Mouse (Mus musculus) liver, postnatal 0 days (tissue): ENCODE measurements around the gene Gm11361. TPM values are rescaled to one million over a fixed set of nuclear protein-coding genes. Genes with fewer than 3 reads are reported as not detected.

Experiments
- ATAC-seq: fragments of 200-750 bp; cut with Nextera tagmentation; 2 replicates; pipeline ENCODE4 v1.8.0; 2017; ENCODE audit warnings: mild to moderate bottlenecking, moderate library complexity
- DNase-seq: peaks from one replicate; pipeline ENCODE4 v3.0.0-alpha.2; 2016
- H3K27ac ChIP-seq: fragments of 300-500 bp; sonication (generic); 2 replicates; pipeline ENCODE4 v1.5.1; 2014; ENCODE audit warnings: antibody characterized with exemption, moderate library complexity, mild to moderate bottlenecking, low read depth
- H3K27me3 ChIP-seq: fragments of 300-500 bp; sonication (generic); 2 replicates; pipeline ENCODE4 v1.6.1; 2014; ENCODE audit warnings: low read length, control low read depth, mixed read lengths; ENCODE audit not compliant: insufficient read depth
- H3K36me3 ChIP-seq: fragments of 300-500 bp; sonication (generic); replicated peaks from 2 replicates; pipeline ENCODE4 v1.6.1; 2014; ENCODE audit warnings: mild to moderate bottlenecking, control low read depth, low read length, moderate library complexity, mixed read lengths; ENCODE audit not compliant: insufficient read depth
- H3K4me1 ChIP-seq: fragments of 300-500 bp; sonication (generic); 2 replicates; pipeline ENCODE4 v1.6.1; 2014; ENCODE audit warnings: antibody characterized with exemption, mild to moderate bottlenecking, control low read depth; ENCODE audit not compliant: insufficient read depth
- H3K4me2 ChIP-seq: fragments of 300-500 bp; sonication (generic); 2 replicates; pipeline ENCODE4 v1.6.1; 2014; ENCODE audit warnings: low read depth, mild to moderate bottlenecking, low read length, moderate library complexity, mixed read lengths
- H3K4me3 ChIP-seq: fragments of 300-500 bp; sonication (generic); 2 replicates; pipeline ENCODE4 v1.5.1; 2014; ENCODE audit warnings: low read depth, low read length
- H3K9ac ChIP-seq: fragments of 300-500 bp; sonication (generic); replicated peaks from 2 replicates; pipeline ENCODE4 v1.6.1; 2014; ENCODE audit warnings: mild to moderate bottlenecking, moderate library complexity
- H3K9me3 ChIP-seq: fragments of 300-500 bp; sonication (generic); 2 replicates; pipeline ENCODE4 v1.6.1; 2016; ENCODE audit warnings: mild to moderate bottlenecking, control low read depth, low read length, mixed read lengths
- CTCF ChIP-seq: sonication (generic); IDR thresholded peaks from 2 replicates; pipeline ENCODE4 v1.5.1; 2016; ENCODE audit warnings: antibody characterized with exemption, low read depth
- EP300 ChIP-seq: IDR thresholded peaks from 2 replicates; pipeline ENCODE4 v1.6.1; 2016; ENCODE audit warnings: antibody characterized with exemption, low read depth, mild to moderate bottlenecking
- WGBS: fragments of 180-500 bp; shearing (Covaris S2); extraction: QIAGEN DNeasy Blood & Tissue Kit; methylation state at CpG from one replicate; pipeline ENCODE4 v1.1.7; 2014; ENCODE audit not compliant: insufficient replicate concordance; 5-methylcytosine and 5-hydroxymethylcytosine counted together
- polyA plus RNA-seq: library from polyadenylated mRNA; unstranded; fragments of >200 nt; fragmentation: Nextera tagmentation; extraction: Ambion mirVana; gene quantifications from 2 replicates; pipeline ENCODE4 v1.2.1, GENCODE M21; 2015

The Gm11361 gene
- polyA plus RNA-seq: 3.8 and 4.5 TPM in 2 replicates

GRCm38 (mm10) chr13:28257228-28257627, at the start of gene Gm11361:
Gene Gm11361 (plus strand): TSS chr13:28257528.
- Histone ChIP-seq H3K4me1 (no peaks in the 10 kb centered on the region), H3K4me3 (no peak within 1 kb of the TSS), H3K9me3 (no peaks in the 10 kb centered on the region), H3K4me2 (no peak within 1 kb of the TSS), H3K36me3 (no peaks in the 10 kb centered on the region), H3K27me3 (no peaks in the 10 kb centered on the region), H3K9ac (no peak within 1 kb of the TSS), H3K27ac (no peak within 1 kb of the TSS)
- TF ChIP-seq CTCF (no peak), EP300 (no peak)
- 93% methylated on average over 3 of the region's 3 CpGs for WGBS
- ATAC-seq (no peak), DNase-seq (no peak)

GRCm38 (mm10) chr13:28264399-28264798, 7.1 kb downstream of the Gm11361 start:
- Histone ChIP-seq H3K36me3 (no peaks in the 10 kb centered on the region), H3K4me3 (no peak overlapping the region), H3K27ac (no peak overlapping the region), H3K9ac (no peak overlapping the region), H3K4me1 (no peaks in the 10 kb centered on the region), H3K9me3 (no peaks in the 10 kb centered on the region), H3K27me3 (no peaks in the 10 kb centered on the region), H3K4me2 (no peak overlapping the region)
- WGBS: 44% methylated on average over 1 of the region's 1 CpGs
- no peak for TF ChIP-seq CTCF
- TF ChIP-seq EP300: no peak
- DNase-seq (no peak), ATAC-seq (no peak)

DNA sequence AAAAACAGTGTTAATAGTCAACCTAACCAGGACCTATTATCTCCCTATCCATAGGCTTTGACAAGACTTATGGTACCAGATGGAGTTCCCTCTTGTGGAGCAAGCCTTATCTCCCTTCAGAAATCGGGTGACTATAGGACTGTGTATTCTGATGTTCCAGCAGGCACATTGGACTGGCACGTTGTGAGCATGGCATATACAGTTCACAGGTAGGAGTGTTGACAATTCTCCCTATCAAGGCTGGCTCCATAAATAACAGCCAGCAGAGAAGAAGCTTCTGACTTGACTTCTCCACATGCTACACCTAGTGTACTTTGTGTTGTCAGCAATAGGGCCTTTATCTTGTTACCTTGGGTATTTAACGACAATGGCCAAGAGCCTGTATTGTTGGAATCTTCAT, 30.0 kb downstream of the Gm11361 start:
- 74% methylated on average over 3 of the region's 3 CpGs for WGBS
- no peak overlapping the region for H3K4me2 ChIP-seq

GRCm38 (mm10) chr13:28294272-28294671, 36.9 kb downstream of the Gm11361 start:
- DNase-seq (no peak), ATAC-seq (no peak)
- Histone ChIP-seq H3K27me3 (no peaks in the 10 kb centered on the region), H3K36me3 (no peaks in the 10 kb centered on the region), H3K27ac (no peak overlapping the region), H3K9ac (no peak overlapping the region), H3K4me1 (peaks cover 4% of the 10 kb centered on the region; the same call in 1 of the 2 replicates), H3K9me3 (no peaks in the 10 kb centered on the region), H3K4me3 (no peak overlapping the region), H3K4me2 (no peak overlapping the region)
- TF ChIP-seq CTCF (no peak), EP300 (no peak)
- WGBS: 73% methylated on average over 4 of the region's 4 CpGs

More for the DNA sequence above, 30.0 kb downstream of the Gm11361 start:
- Histone ChIP-seq H3K36me3 (no peaks in the 10 kb centered on the region), H3K4me1 (no peaks in the 10 kb centered on the region), H3K4me3 (no peak overlapping the region), H3K27ac (no peak overlapping the region), H3K9ac (no peak overlapping the region), H3K27me3 (no peaks in the 10 kb centered on the region), H3K9me3 (no peaks in the 10 kb centered on the region)
- no peak for ATAC-seq
- no peak for TF ChIP-seq EP300
- no peak for TF ChIP-seq CTCF
- DNase-seq: no peak

- Histone ChIP-seq H3K36me3 (no peaks in the 10 kb centered on the region), H3K4me1 (peaks cover 4% of the 10 kb centered on the region; the same call in 1 of the 2 replicates), H3K9me3 (no peaks in the 10 kb centered on the region), H3K27me3 (no peaks in the 10 kb centered on the region), H3K4me2 (no peak overlapping the region), H3K27ac (no peak overlapping the region), H3K4me3 (no peak overlapping the region), H3K9ac (no peak overlapping the region)
- TF ChIP-seq EP300 (no peak), CTCF (no peak)
- WGBS: 30% methylated on average over 3 of the region's 3 CpGs
- DNase-seq (no peak), ATAC-seq (no peak)
Measured at GRCm38 (mm10) chr13:28294757-28295361, 37.5 kb downstream of the Gm11361 start.

- Histone ChIP-seq H3K27me3 (no peaks in the 10 kb centered on the region), H3K9ac (no peak overlapping the region), H3K36me3 (no peaks in the 10 kb centered on the region), H3K4me1 (peaks cover 4% of the 10 kb centered on the region; the same call in 1 of the 2 replicates), H3K9me3 (no peaks in the 10 kb centered on the region), H3K4me2 (no peak overlapping the region), H3K4me3 (no peak overlapping the region), H3K27ac (no peak overlapping the region)
- ATAC-seq (no peak), DNase-seq (no peak)
- no peak for TF ChIP-seq EP300
- TF ChIP-seq CTCF: no peak
- 67% methylated on average over 5 of the region's 5 CpGs for WGBS
Measured at GRCm38 (mm10) chr13:28295492-28295891, 38.2 kb downstream of the Gm11361 start.
